Mouse (Mus musculus): Measurements from ENCODE around the gene Snx7.

- TF ChIP-seq POLR2A (IDR thresholded peaks at IDR 0.05; ENCODE audit: insufficient read length, low read depth) (no peak), USF1 (IDR thresholded peaks at IDR 0.05; ENCODE audit: low read depth) (no peak), TCF3 (IDR thresholded peaks at IDR 0.05; ENCODE audit: insufficient read length, low read depth) (no peak), POLR2AphosphoS2 (IDR thresholded peaks at IDR 0.05; ENCODE audit: insufficient read length, low read depth) (no peak), MYOD1 (IDR thresholded peaks at IDR 0.05; ENCODE audit: control insufficient read depth in 1 of 3, insufficient read length in 2 of 3, low read depth in 2 of 3) (no peak), MYOG (IDR thresholded peaks at IDR 0.05; ENCODE audit: control insufficient read depth in 1 of 3, insufficient read depth in 1 of 3, insufficient read length in 2 of 3, low read depth in 2 of 3) (no peak), REST (IDR thresholded peaks at IDR 0.05; ENCODE audit: insufficient read depth, insufficient read length) (no peak), TCF12 (IDR thresholded peaks at IDR 0.05; ENCODE audit: insufficient read depth, poor library complexity, severe bottlenecking) (no peak), CEBPB (IDR thresholded peaks at IDR 0.05; ENCODE audit: insufficient read depth, poor library complexity, severe bottlenecking) (no peak), E2F4 (IDR thresholded peaks at IDR 0.05; ENCODE audit: insufficient read depth) (no peak)
Measured at GRCm38 (mm10) chr3:117732661-117733060, 136.1 kb downstream of the Snx7 start.
